Mouse (Mus musculus) spleen, postnatal 0 days (tissue): ENCODE measurements around the gene Polq. TPM values are rescaled to one million over a fixed set of nuclear protein-coding genes. Genes with fewer than 3 reads are reported as not detected.

ENCODE experiments used
- polyA plus RNA-seq: library from polyadenylated mRNA; unstranded; fragments of >200 nt; fragmentation: Nextera tagmentation; extraction: Ambion mirVana; gene quantifications from 2 replicates; pipeline ENCODE4 v1.2.1, GENCODE M21; 2015

Gene Polq
- polyA plus RNA-seq: 10.9 and 11.4 TPM in 2 replicates

GRCm38 (mm10) chr16:37011061-37011921 lies at the start of gene Polq:
TSS of gene Polq (plus strand) at chr16:37011786.

GRCm38 (mm10) chr16:36989999-36990625 lies 21.5 kb upstream of the Polq start, which contains the start of gene Fbxo40:
TSS of gene Fbxo40 (minus strand) at chr16:36990467.

Other genes starting within 250 kb of the Polq start
- gene Slc15a2, start 226.8 kb upstream of the Polq start, polyA plus RNA-seq: 0.25 and 6.1 TPM in 2 replicates
- 9.8 and 10.5 TPM in 2 replicates for gene Iqcb1, start 183.4 kb upstream of the Polq start, polyA plus RNA-seq
- 0.82 and 1.2 TPM in 2 replicates for gene Eaf2, start 136.8 kb upstream of the Polq start, polyA plus RNA-seq
- gene Golgb1, start 136.6 kb upstream of the Polq start, polyA plus RNA-seq: 48.0 and 61.6 TPM in 2 replicates
- 34.7 and 48.3 TPM in 2 replicates for gene Hcls1, start 76.8 kb upstream of the Polq start, polyA plus RNA-seq
- 0.05 TPM in 1 of 2 replicates, not detected in the other for gene Fbxo40, start 21.3 kb upstream of the Polq start, polyA plus RNA-seq